Mouse (Mus musculus): Measurements from ENCODE around the gene Sgcg. TPM values are rescaled to one million over a fixed set of nuclear protein-coding genes. Genes with fewer than 3 reads are reported as not detected.
A peak's percentile ranks its signal among the peaks of the same experiment; 100 is the strongest.

Gene Sgcg
- total RNA-seq, 2 experiments from 2014 or later = 0.16 to 0.29 TPM

GRCm38 (mm10) chr14:61235846-61236474 is 22.3 kb downstream of the Sgcg start:
- DNase-seq (ENCODE audit: low spot score in 2 of 2) = no peak

GRCm38 (mm10) chr14:61232016-61232568 is 26.2 kb downstream of the Sgcg start:
- DNase-seq (ENCODE audit: low spot score in 2 of 2) = peak in 1 of 2 experiments; percentile 22

- DNase-seq (ENCODE audit: low spot score in 2 of 2) = no peak
Observed at GRCm38 (mm10) chr14:61230179-61230578, 28.1 kb downstream of the Sgcg start.

- no peak for DNase-seq (ENCODE audit: low spot score in 2 of 2)
Observed at GRCm38 (mm10) chr14:61229763-61230162, 28.5 kb downstream of the Sgcg start.

- DNase-seq (ENCODE audit: low spot score in 2 of 2) = no peak
Observed at GRCm38 (mm10) chr14:61226151-61226550, 32.1 kb downstream of the Sgcg start.

- peak in 1 of 2 experiments; percentile 57 for DNase-seq (ENCODE audit: low spot score in 2 of 2)
Observed at GRCm38 (mm10) chr14:61224387-61225077, 33.8 kb downstream of the Sgcg start.

- DNase-seq (ENCODE audit: low spot score in 2 of 2) = peak in 1 of 2 experiments; percentile 19
Observed at GRCm38 (mm10) chr14:61223740-61224139, 34.5 kb downstream of the Sgcg start.

GRCm38 (mm10) chr14:61222506-61222905 is 35.8 kb downstream of the Sgcg start:
- DNase-seq (ENCODE audit: low spot score in 2 of 2) = no peak

- DNase-seq (ENCODE audit: low spot score in 2 of 2) = no peak
Observed at GRCm38 (mm10) chr14:61221166-61221565, 37.1 kb downstream of the Sgcg start.

GRCm38 (mm10) chr14:61211754-61212153 is 46.5 kb downstream of the Sgcg start:
- DNase-seq (ENCODE audit: low spot score in 2 of 2) = no peak

GRCm38 (mm10) chr14:61210111-61210510 is 48.2 kb downstream of the Sgcg start:
- no peak for DNase-seq (ENCODE audit: low spot score in 2 of 2)

GRCm38 (mm10) chr14:61194416-61194815 is 63.9 kb downstream of the Sgcg start:
- DNase-seq (ENCODE audit: low spot score in 2 of 2) = no peak

- no peak for DNase-seq (ENCODE audit: low spot score in 2 of 2)
Observed at GRCm38 (mm10) chr14:61192326-61192725, 66.0 kb downstream of the Sgcg start.

- no peak for DNase-seq (ENCODE audit: low spot score in 2 of 2)
Observed at GRCm38 (mm10) chr14:61191904-61192303, 66.4 kb downstream of the Sgcg start.

GRCm38 (mm10) chr14:61173229-61173628 is 85.1 kb downstream of the Sgcg start:
- DNase-seq (ENCODE audit: low spot score in 2 of 2) = peak in 1 of 2 experiments; percentile 50

GRCm38 (mm10) chr14:61172548-61173158 is 85.6 kb downstream of the Sgcg start:
- DNase-seq (ENCODE audit: low spot score in 2 of 2) = peak; percentile 96 to 98

GRCm38 (mm10) chr14:61171261-61171970 is 86.9 kb downstream of the Sgcg start:
- DNase-seq (ENCODE audit: low spot score in 2 of 2) = no peak

Measured in layer of hippocampus, postnatal 14 days (tissue).